In genomic region chr17:25643517-25644294, GRCm38 (mm10) we compare ENCODE assay signal across 10 mouse cellular contexts.
DNase-seq lines count a peak whose midpoint lies in the region; ATAC-seq and TF ChIP-seq lines count a peak whose summit lies in the region.
"Had no signal": no experiment of that assay in that cellular context is flagged by ENCODE, and none has a peak within 500 bp of the region (broad histone marks: within the 10 kb centered on the region; RNA-seq: fewer than 3 reads in every experiment).

No protein-coding gene starts in this region.

- peak; percentile 27 for DNase-seq in kidney, postnatal 10 days
- no peak for DNase-seq in kidney, adult 9 months
- peak; percentile 53 for DNase-seq in ZHBTc4 (ENCODE audit: low read depth, low spot score)
- DNase-seq in limb, embryonic 14.5 days (ENCODE audit: low spot score), result no peak
- DNase-seq in cerebellum, postnatal 36 days, result no peak
- DNase-seq: heart, adult 2 months; kidney, adult 18-20 months; thymus, postnatal 25 days had no signal

- peaks cover 21% of the 10 kb centered on the region for H3K4me1 ChIP-seq in forebrain, embryonic 12.5 days
- H3K4me1 ChIP-seq in limb, embryonic 14.5 days (ENCODE audit: control insufficient read depth, insufficient read depth, low read length), result peaks cover 10% of the 10 kb centered on the region; the same call in 1 of the 2 replicates
- H3K4me1 ChIP-seq in intestine, embryonic 15.5 days (replicated peaks), result peaks cover 5% of the 10 kb centered on the region

- 58% methylated on average over 13 of the region's 13 CpGs for WGBS in forebrain, embryonic 12.5 days
- WGBS in limb, embryonic 14.5 days, result 61% methylated on average over 13 of the region's 13 CpGs
- WGBS in intestine, embryonic 15.5 days, result 71% methylated on average over 13 of the region's 13 CpGs

- ATAC-seq in forebrain, embryonic 12.5 days (ENCODE audit: low FRiP score), result 0 out of 2 replicates have a peak, but pooled peaks have one; percentile 36
- ATAC-seq in limb, embryonic 14.5 days (ENCODE audit: low FRiP score, low read depth), result no peak
- ATAC-seq in intestine, embryonic 15.5 days, result no peak

- no peaks in the 10 kb centered on the region for H3K27me3 ChIP-seq in forebrain, embryonic 12.5 days
- no peaks in the 10 kb centered on the region for H3K27me3 ChIP-seq in limb, embryonic 14.5 days (ENCODE audit: control insufficient read depth, insufficient read depth, low read length)
- no peaks in the 10 kb centered on the region for H3K27me3 ChIP-seq in intestine, embryonic 15.5 days (replicated peaks)

- H3K4me3 ChIP-seq in forebrain, embryonic 12.5 days (replicated peaks), result no peak overlapping the region
- no peak overlapping the region for H3K4me3 ChIP-seq in limb, embryonic 14.5 days (replicated peaks; ENCODE audit: low read length)
- no peak overlapping the region for H3K4me3 ChIP-seq in intestine, embryonic 15.5 days (replicated peaks)
- H3K4me3 ChIP-seq: heart, adult 2 months had no signal

- no peak overlapping the region for H3K9ac ChIP-seq in forebrain, embryonic 12.5 days
- 0 out of 2 replicates have a peak overlapping the region, but pooled peaks have one; percentile 2 for H3K9ac ChIP-seq in limb, embryonic 14.5 days (ENCODE audit: low read depth, low read length, severe bottlenecking)
- H3K9ac ChIP-seq in intestine, embryonic 15.5 days, result no peak overlapping the region

- H3K27ac ChIP-seq in forebrain, embryonic 12.5 days, result peak overlapping the region; percentile 53; the same call in 1 of the 2 replicates
- no peak overlapping the region for H3K27ac ChIP-seq in limb, embryonic 14.5 days (replicated peaks; ENCODE audit: low read depth, low read length)
- H3K27ac ChIP-seq in intestine, embryonic 15.5 days, result no peak overlapping the region
- H3K27ac ChIP-seq: heart, adult 2 months had no signal

- H3K4me2 ChIP-seq in forebrain, embryonic 12.5 days, result no peak overlapping the region
- no peak overlapping the region for H3K4me2 ChIP-seq in limb, embryonic 14.5 days (replicated peaks; ENCODE audit: low read depth, low read length, severe bottlenecking)
- H3K4me2 ChIP-seq in intestine, embryonic 15.5 days (replicated peaks), result no peak overlapping the region

- H3K36me3 ChIP-seq in forebrain, embryonic 12.5 days (replicated peaks), result peaks cover 3% of the 10 kb centered on the region; the same call in 1 of the 2 replicates
- H3K36me3 ChIP-seq in limb, embryonic 14.5 days (ENCODE audit: control insufficient read depth, insufficient read depth, low read length), result peaks cover 7% of the 10 kb centered on the region; the same call in 1 of the 2 replicates
- H3K36me3 ChIP-seq in intestine, embryonic 15.5 days, result no peaks in the 10 kb centered on the region

- no peaks in the 10 kb centered on the region for H3K9me3 ChIP-seq in forebrain, embryonic 12.5 days
- no peaks in the 10 kb centered on the region for H3K9me3 ChIP-seq in limb, embryonic 14.5 days (ENCODE audit: control insufficient read depth, low read length)
- no peaks in the 10 kb centered on the region for H3K9me3 ChIP-seq in intestine, embryonic 15.5 days

- no peak for TF ChIP-seq POLR2A in limb, embryonic 14.5 days (IDR thresholded peaks at IDR 0.05; ENCODE audit: borderline replicate concordance, extremely low read depth, insufficient read depth, insufficient read length)

Comparison
In these comparisons a context has a peak if more than half of its experiments do, and no peak if none do; other contexts are left out.
1. DNase-seq: peak in kidney, postnatal 10 days (single experiment) and ZHBTc4 (single experiment); none in kidney, adult 9 months (single experiment), limb, embryonic 14.5 days (single experiment) and cerebellum, postnatal 36 days (0 of 2).